Mouse (Mus musculus) kidney, postnatal 14 days (tissue): Measurements from ENCODE around the gene Cep170.
A peak's percentile ranks its signal among the peaks of the same experiment; 100 is the strongest.

Source experiments
- DNase-seq: peaks from one replicate; pipeline ENCODE4 v3.0.0; 2022; ENCODE audit warnings: mixed read lengths

Gene Cep170

GRCm38 (mm10) chr1:176732834-176733233 lies 81.0 kb downstream of the Cep170 start:
- DNase-seq: no peak

GRCm38 (mm10) chr1:176730528-176730927 lies 83.3 kb downstream of the Cep170 start:
- no peak for DNase-seq

GRCm38 (mm10) chr1:176727372-176727771 lies 86.5 kb downstream of the Cep170 start:
- no peak for DNase-seq

- DNase-seq: no peak
These were observed 89.1 kb downstream of the Cep170 start for GRCm38 (mm10) chr1:176724771-176725170.

- no peak for DNase-seq
These were observed 89.8 kb downstream of the Cep170 start for GRCm38 (mm10) chr1:176723858-176724713.

- peak; percentile 56 for DNase-seq
These were observed 101.4 kb downstream of the Cep170 start for GRCm38 (mm10) chr1:176712436-176712835.

- DNase-seq: no peak
These were observed 113.6 kb downstream of the Cep170 start for GRCm38 (mm10) chr1:176700226-176700625.

- DNase-seq: peak; percentile 14
These were observed 114.1 kb downstream of the Cep170 start for GRCm38 (mm10) chr1:176699793-176700192.

- no peak for DNase-seq
These were observed 115.2 kb downstream of the Cep170 start for GRCm38 (mm10) chr1:176698647-176699046.

- peak; percentile 68 for DNase-seq
These were observed 116.8 kb downstream of the Cep170 start for GRCm38 (mm10) chr1:176697091-176697490.

GRCm38 (mm10) chr1:176691101-176691500 lies 122.8 kb downstream of the Cep170 start:
- no peak for DNase-seq

- no peak for DNase-seq
These were observed 125.5 kb downstream of the Cep170 start for GRCm38 (mm10) chr1:176688251-176688880.
